Mouse (Mus musculus) lung, postnatal 0 days (tissue): ENCODE measurements at regions not wholly inside any gene's neighbourhood (a gene's known extent, or its start where the extent isn't known, plus 50 kb on each side); places are given as distances from the start of the nearest gene placed in this dataset.

Experiments used
- ATAC-seq: fragments of 200-750 bp; cut with Nextera tagmentation; 2 replicates; pipeline ENCODE4 v1.8.0; 2017; ENCODE audit warnings: moderate library complexity
- DNase-seq: peaks from one replicate; pipeline ENCODE4 v3.0.0-alpha.2; 2016; ENCODE audit warnings: low spot score
- H3K27ac ChIP-seq: fragments of 300-500 bp; sonication (generic); 2 replicates; pipeline ENCODE4 v1.5.1; 2014; ENCODE audit warnings: antibody characterized with exemption, mild to moderate bottlenecking, low read length, mixed read lengths
- H3K27me3 ChIP-seq: fragments of 300-500 bp; sonication (generic); replicated peaks from 2 replicates; pipeline ENCODE4 v1.6.1; 2014; ENCODE audit warnings: low read length, mixed read lengths; ENCODE audit not compliant: insufficient read depth
- H3K36me3 ChIP-seq: fragments of 300-500 bp; sonication (generic); 2 replicates; pipeline ENCODE4 v1.6.1; 2014; ENCODE audit warnings: low read length, mixed read lengths; ENCODE audit not compliant: insufficient read depth
- H3K4me1 ChIP-seq: fragments of 300-500 bp; sonication (generic); 2 replicates; pipeline ENCODE4 v1.6.1; 2014; ENCODE audit warnings: antibody characterized with exemption, low read depth, low read length, mixed read lengths; ENCODE audit not compliant: insufficient read depth
- H3K4me2 ChIP-seq: fragments of 300-500 bp; sonication (generic); replicated peaks from 2 replicates; pipeline ENCODE4 v1.6.1; 2014; ENCODE audit warnings: low read depth, mild to moderate bottlenecking, low read length, moderate library complexity, mixed read lengths
- H3K4me3 ChIP-seq: fragments of 300-500 bp; sonication (generic); 2 replicates; pipeline ENCODE4 v1.5.1; 2014; ENCODE audit warnings: low read depth, low read length
- H3K9ac ChIP-seq: fragments of 300-500 bp; sonication (generic); replicated peaks from 2 replicates; pipeline ENCODE4 v1.6.1; 2014; ENCODE audit warnings: low read depth, mild to moderate bottlenecking
- H3K9me3 ChIP-seq: fragments of 300-500 bp; sonication (generic); 2 replicates; pipeline ENCODE4 v1.6.1; 2016; ENCODE audit warnings: low read length, mixed read lengths
- CTCF ChIP-seq: IDR thresholded peaks from 2 replicates; pipeline ENCODE4 v1.5.1; 2016; ENCODE audit warnings: antibody characterized with exemption, mild to moderate bottlenecking
- EP300 ChIP-seq: IDR thresholded peaks from 2 replicates; pipeline ENCODE4 v1.6.1; 2016; ENCODE audit warnings: antibody characterized with exemption, mild to moderate bottlenecking, control low read depth
- WGBS: fragments of 180-500 bp; shearing (Covaris S2); extraction: QIAGEN DNeasy Blood & Tissue Kit; methylation state at CpG from one replicate; pipeline ENCODE4 v1.1.7; 2014; 5-methylcytosine and 5-hydroxymethylcytosine counted together

GRCm38 (mm10) chr13:59255798-59256435 lies 329.1 kb downstream of the Agtpbp1 start:
- WGBS: 87% methylated on average over 12 of the region's 12 CpGs
- no peak overlapping the region for H3K27ac ChIP-seq

GRCm38 (mm10) chr13:59253667-59254558 lies 331.1 kb downstream of the Agtpbp1 start:
- ATAC-seq (no peak; the same call in 1 of the 2 replicates), DNase-seq (peak; percentile 15)
- no peak overlapping the region for H3K9ac ChIP-seq
- WGBS: 62% methylated on average over 13 of the region's 13 CpGs
- H3K4me2 ChIP-seq: no peak overlapping the region
- no peaks in the 10 kb centered on the region for H3K4me1 ChIP-seq
- no peaks in the 10 kb centered on the region for H3K27me3 ChIP-seq
- no peaks in the 10 kb centered on the region for H3K36me3 ChIP-seq
- no peak for TF ChIP-seq CTCF
- no peak for TF ChIP-seq EP300
- no peaks in the 10 kb centered on the region for H3K9me3 ChIP-seq
- H3K4me3 ChIP-seq: no peak overlapping the region
- H3K27ac ChIP-seq: no peak overlapping the region

More at GRCm38 (mm10) chr13:59255798-59256435, 329.1 kb downstream of the Agtpbp1 start:
- no peak for ATAC-seq
- H3K4me1 ChIP-seq: no peaks in the 10 kb centered on the region
- no peak overlapping the region for H3K4me3 ChIP-seq
- no peaks in the 10 kb centered on the region for H3K9me3 ChIP-seq
- H3K4me2 ChIP-seq: no peak overlapping the region
- TF ChIP-seq EP300: no peak
- no peak for TF ChIP-seq CTCF
- no peak overlapping the region for H3K9ac ChIP-seq
- no peaks in the 10 kb centered on the region for H3K27me3 ChIP-seq
- no peak for DNase-seq
- H3K36me3 ChIP-seq: no peaks in the 10 kb centered on the region

DNA sequence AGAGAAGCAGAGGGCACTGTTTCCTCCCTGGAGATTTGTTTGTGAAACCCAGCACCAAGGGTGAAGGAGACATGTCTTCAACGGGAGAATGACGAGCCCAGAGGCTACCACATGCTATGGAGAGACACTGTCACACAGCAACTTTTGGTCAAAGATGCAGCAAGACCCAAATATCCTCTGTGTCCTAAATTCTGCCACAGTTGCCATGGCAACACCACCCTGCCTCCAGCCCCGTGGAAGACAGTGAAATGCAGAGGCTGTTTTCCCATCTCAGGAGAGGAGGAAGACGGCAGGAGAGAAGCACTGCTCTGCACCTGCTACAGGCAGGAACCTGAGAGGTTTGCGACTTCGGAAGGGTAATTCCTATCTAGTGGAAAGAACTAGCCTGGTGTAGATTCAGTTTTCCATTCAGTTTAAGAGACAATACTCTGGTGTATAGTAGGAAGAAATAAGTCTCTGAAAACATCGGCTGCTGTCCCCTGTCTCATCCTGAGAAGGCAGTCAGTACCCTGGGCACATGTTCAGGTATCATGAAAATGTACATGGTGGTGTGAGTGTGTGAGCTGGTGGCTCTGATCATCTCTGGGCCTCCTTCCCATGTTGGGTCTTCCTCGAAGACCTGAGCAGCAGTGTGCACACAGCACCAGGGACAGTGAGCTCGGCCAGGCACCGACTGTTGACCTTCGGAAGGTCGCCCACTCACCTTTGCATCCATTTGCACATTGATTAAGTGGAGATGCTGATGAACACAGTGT lies 333.6 kb downstream of the Agtpbp1 start:
- Histone ChIP-seq H3K4me2 (no peak overlapping the region), H3K9ac (no peak overlapping the region), H3K27ac (no peak overlapping the region), H3K27me3 (no peaks in the 10 kb centered on the region), H3K36me3 (no peaks in the 10 kb centered on the region), H3K4me1 (no peaks in the 10 kb centered on the region), H3K9me3 (no peaks in the 10 kb centered on the region), H3K4me3 (no peak overlapping the region)
- ATAC-seq (no peak), DNase-seq (no peak)
- WGBS: 54% methylated on average over 12 of the region's 12 CpGs
- TF ChIP-seq CTCF (no peak), EP300 (no peak)

- TF ChIP-seq EP300 (no peak), CTCF (no peak)
- Histone ChIP-seq H3K27me3 (no peaks in the 10 kb centered on the region), H3K36me3 (no peaks in the 10 kb centered on the region), H3K4me3 (no peak overlapping the region), H3K9ac (no peak overlapping the region), H3K9me3 (no peaks in the 10 kb centered on the region), H3K4me1 (no peaks in the 10 kb centered on the region), H3K4me2 (no peak overlapping the region), H3K27ac (no peak overlapping the region)
- ATAC-seq (no peak), DNase-seq (no peak)
- WGBS: 89% methylated on average over 9 of the region's 9 CpGs
Observed at GRCm38 (mm10) chr13:59248411-59248810, 336.6 kb downstream of the Agtpbp1 start.

- ATAC-seq: no peak
- H3K4me3 ChIP-seq: no peak overlapping the region
- no peaks in the 10 kb centered on the region for H3K36me3 ChIP-seq
- no peaks in the 10 kb centered on the region for H3K27me3 ChIP-seq
- no peak overlapping the region for H3K4me2 ChIP-seq
- 84% methylated on average over 7 of the region's 7 CpGs for WGBS
- no peak for TF ChIP-seq EP300
- no peak for TF ChIP-seq CTCF
- no peaks in the 10 kb centered on the region for H3K4me1 ChIP-seq
- no peak for DNase-seq
- no peak overlapping the region for H3K27ac ChIP-seq
- H3K9me3 ChIP-seq: no peaks in the 10 kb centered on the region
- no peak overlapping the region for H3K9ac ChIP-seq
Observed at GRCm38 (mm10) chr13:59246984-59247537, 338.0 kb downstream of the Agtpbp1 start.

GRCm38 (mm10) chr13:59246070-59246469 lies 339.0 kb downstream of the Agtpbp1 start:
- no peak for ATAC-seq
- DNase-seq: no peak
- no peaks in the 10 kb centered on the region for H3K9me3 ChIP-seq
- TF ChIP-seq EP300 (no peak), CTCF (no peak)
- no peak overlapping the region for H3K4me3 ChIP-seq
- H3K9ac ChIP-seq: no peak overlapping the region
- no peak overlapping the region for H3K27ac ChIP-seq
- no peaks in the 10 kb centered on the region for H3K4me1 ChIP-seq
- H3K36me3 ChIP-seq: no peaks in the 10 kb centered on the region
- H3K4me2 ChIP-seq: no peak overlapping the region
- 50% methylated on average over 6 of the region's 6 CpGs for WGBS
- H3K27me3 ChIP-seq: no peaks in the 10 kb centered on the region
